Mouse (Mus musculus) stomach, postnatal 0 days (tissue): Measurements from ENCODE around the gene Atp8b4.

Source experiments
- CTCF ChIP-seq: IDR thresholded peaks from 2 replicates; pipeline ENCODE4 v1.5.1; 2016; ENCODE audit warnings: antibody characterized with exemption, low read depth, mild to moderate bottlenecking, moderate library complexity
- EP300 ChIP-seq: optimal IDR thresholded peaks from 2 replicates; pipeline ENCODE3; 2016; ENCODE audit warnings: antibody characterized with exemption

DNA sequence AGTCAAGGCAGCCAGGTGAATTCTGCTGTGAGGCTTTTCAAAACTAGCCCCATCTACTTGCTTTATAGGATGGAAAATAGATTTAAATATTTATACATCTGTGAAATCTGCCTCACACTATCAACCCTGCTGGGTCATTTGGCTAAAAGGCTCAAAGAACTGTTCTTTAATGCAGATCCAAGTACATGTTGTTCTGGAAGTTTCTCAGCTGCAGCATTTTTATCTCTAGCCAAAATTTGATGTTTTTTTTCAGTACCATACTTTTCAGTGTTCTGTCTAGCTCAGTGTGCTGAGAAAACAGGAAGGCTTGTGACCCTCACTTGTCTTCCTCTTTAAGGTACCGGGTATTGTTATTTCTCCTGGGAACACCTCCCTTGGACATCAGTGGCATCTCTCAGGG lies 65.8 kb downstream of the Atp8b4 start:
- peak; percentile 65 for TF ChIP-seq EP300
- no peak for TF ChIP-seq CTCF
